18 mouse cellular contexts compared by ENCODE assay signal in the genomic region with DNA sequence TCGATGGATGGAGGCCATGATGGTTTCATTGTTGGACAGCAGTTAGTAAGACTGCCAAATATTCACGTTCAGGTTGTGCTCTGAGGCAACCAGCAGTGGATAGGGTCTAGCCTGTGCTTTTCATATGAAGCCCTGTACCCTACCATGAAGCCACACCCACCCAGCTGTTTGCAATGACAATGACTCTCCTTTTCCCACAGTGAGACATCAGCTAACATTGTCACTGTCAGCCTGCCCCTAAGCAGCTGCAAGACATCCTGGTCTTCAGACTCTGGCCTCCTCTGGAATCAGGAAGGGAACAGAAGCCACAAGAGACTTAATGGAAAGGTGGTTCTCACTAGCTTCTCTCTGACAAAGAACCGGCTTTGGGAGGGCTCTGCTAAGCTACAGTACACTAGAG.
"Had no signal": no experiment of that assay in that cellular context is flagged by ENCODE, and none has a peak within 500 bp of the region (broad histone marks: within the 10 kb centered on the region; RNA-seq: fewer than 3 reads in every experiment).

No protein-coding gene starts in this region.

- H3K9me3 ChIP-seq: lung, embryonic 15.5 days; midbrain, embryonic 10.5 days; midbrain, embryonic 12.5 days; neural tube, embryonic 13.5 days; neural tube, embryonic 15.5 days had no signal

- H3K9ac ChIP-seq: liver, postnatal 0 days; lung, embryonic 15.5 days; midbrain, embryonic 12.5 days; neural tube, embryonic 13.5 days; neural tube, embryonic 15.5 days had no signal

- H3K4me1 ChIP-seq: midbrain, embryonic 10.5 days; neural tube, embryonic 13.5 days had no signal

- DNase-seq: liver, postnatal 0 days; lung, adult 2 months; lung, postnatal 4 days; midbrain, embryonic 14.5 days; retina, postnatal 1 day; right cerebral cortex, adult 18-20 months; right cerebral cortex, postnatal 25 days; right cerebral cortex, postnatal 4 days; spleen, adult 18-20 months; thymus, adult 18-20 months; thymus, postnatal 14 days; thymus, postnatal 36 days had no signal

- H3K36me3 ChIP-seq: lung, embryonic 15.5 days; midbrain, embryonic 10.5 days; midbrain, embryonic 12.5 days; neural tube, embryonic 13.5 days; neural tube, embryonic 15.5 days had no signal

- H3K4me3 ChIP-seq: lung, embryonic 15.5 days; midbrain, embryonic 10.5 days; midbrain, embryonic 12.5 days; myocyte; neural tube, embryonic 13.5 days; neural tube, embryonic 15.5 days had no signal

- H3K27ac ChIP-seq: lung, embryonic 15.5 days; midbrain, embryonic 10.5 days; midbrain, embryonic 12.5 days; neural tube, embryonic 13.5 days; neural tube, embryonic 15.5 days had no signal

- H3K27me3 ChIP-seq: lung, embryonic 15.5 days; midbrain, embryonic 12.5 days; neural tube, embryonic 13.5 days; neural tube, embryonic 15.5 days had no signal
